Mouse (Mus musculus) B cell, adult 2 months (primary cell): Measurements from ENCODE around the gene Kcng3.

Experiments
- DNase-seq, 2 experiments: peaks; one replicate each; pipeline ENCODE4 v3.0.0; 2022

Kcng3 gene

DNA sequence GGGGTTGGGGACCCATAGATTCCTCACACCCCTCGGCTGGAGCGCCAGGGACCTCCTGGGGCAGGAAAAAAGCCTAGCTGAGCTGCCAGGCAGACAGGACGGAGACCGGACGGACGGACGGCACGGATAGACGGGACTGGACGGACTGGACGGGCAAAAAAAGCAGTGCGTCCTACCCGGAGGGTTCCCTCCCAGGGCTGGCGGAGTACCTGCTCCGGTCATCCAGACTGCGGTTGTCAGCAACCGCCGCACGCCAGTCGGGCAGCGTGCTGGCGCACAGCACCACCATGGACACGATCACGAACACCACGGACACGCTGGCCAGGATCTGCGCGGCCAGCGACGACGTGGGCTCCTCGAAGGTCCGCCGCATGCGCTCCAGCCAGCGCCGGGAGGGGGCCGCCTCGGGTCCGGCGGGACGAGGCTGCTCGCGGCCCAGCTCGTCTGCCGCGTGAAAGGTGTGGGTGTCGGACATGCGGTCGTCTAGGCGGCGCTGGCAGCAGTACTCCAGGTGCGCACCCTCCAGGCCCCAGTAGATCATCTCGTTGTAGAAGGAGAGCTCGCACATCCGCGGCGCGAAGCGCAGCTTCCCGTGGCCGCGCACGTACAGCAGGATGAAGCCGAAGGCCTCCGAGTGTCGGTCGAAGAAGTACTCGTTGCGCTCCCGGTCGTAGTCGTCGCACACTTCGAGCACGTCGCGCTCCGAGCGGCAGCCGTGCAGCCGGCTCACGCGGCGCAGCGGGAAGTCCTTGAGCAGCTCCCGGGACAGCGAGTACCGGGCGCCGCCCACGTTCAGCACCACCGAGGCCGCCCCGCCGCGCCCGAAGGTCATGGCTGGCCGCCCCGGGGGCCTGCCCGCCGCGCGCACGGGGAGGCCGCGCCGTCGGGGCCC, 662 bp downstream of the Kcng3 start:
- DNase-seq, result peak; percentile 47 to 56

DNA sequence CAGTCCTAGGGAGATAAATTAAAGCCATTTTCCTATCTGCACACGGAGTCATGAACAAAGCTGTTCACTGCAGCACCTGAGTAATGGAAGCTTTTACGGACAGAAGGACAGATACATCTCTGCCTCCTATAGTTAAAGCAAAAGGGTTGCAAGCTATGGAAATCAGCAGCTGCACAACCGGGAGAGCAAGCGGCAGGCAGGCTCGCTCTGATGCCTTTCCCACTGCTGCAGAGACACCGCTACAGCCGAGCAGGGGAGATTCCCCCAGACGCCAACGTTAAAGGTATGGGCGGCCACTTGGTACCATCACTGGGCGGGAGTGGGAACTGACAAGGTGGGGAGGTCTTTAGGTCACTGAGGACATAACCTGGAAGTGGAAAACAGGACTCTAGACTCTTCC, 17.8 kb downstream of the Kcng3 start:
- no peak for DNase-seq

DNA sequence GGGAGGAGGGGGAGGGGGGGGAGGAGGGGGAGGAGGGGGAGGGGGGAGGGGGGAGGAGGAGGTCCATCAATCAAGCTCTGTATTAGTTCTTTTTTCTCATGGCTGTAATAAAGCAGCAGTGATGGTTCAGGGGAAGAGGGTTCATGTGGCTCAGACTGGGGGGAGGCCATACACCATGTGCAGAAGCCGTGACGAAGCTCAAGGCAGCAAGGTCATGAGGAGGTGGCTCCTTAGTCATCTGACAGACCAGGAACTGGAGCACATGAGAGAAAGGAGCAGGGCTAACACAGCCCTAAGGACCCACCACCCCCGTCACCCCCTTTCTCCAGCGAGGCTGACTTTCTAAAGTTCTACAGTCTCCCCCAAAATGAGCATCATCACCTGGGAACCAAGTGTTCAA, 22.2 kb downstream of the Kcng3 start:
- DNase-seq, result no peak

DNA sequence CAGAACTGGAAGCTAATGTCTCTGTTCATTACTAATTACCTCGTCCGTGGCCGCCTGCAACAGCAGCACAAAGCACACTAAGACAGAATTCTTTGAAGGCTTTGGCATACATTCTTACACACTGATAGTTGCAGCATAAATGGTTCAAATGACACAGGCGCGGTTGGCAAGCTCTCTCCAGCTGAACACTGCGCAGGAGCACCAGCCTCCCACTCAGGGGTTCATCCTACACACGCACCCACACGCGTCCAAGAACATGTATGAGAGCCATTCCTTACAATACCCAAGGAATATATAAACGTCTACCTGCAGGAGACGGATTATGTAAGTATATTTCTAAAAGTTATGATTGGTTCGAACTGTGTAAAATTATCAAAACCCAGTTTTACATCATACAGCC, 30.7 kb downstream of the Kcng3 start:
- DNase-seq, result no peak

DNA sequence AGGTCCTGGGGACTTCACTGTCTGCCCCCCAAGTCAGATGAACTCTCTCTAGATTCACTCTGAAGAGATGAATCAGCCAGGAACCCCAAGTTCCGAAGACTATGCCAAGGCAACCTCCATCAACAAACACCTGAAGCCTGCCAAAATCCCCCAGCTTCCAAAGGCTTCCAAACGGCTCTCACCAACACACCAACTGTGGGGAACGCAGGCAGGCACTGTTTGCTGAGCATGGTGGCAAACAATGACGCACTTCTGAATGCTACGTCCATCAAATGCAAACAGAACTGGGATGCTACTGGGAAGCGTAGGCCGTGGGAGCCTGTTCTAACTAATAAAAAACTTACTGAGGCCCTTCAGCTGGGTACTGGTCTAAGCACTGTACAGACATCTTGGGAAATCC, 35.7 kb downstream of the Kcng3 start:
- no peak for DNase-seq

DNA sequence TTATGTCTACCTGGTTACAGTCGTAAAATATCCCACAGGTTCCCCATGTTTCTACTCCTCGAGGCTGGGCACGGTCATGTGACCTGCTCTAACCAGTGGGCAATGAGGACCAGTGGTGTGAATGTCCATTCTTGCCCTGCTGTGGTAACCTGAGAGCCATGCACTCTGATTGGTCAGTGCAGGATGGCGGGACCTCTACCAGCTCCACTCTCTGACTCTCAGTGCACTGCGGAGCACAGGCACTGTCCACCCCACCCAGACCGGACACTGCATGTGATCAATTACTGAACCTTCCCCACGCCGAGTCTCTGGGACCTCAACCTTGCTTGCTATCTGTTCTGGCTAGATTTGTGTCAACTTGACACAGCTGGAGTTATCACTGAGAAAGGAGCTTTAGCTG, 37.2 kb downstream of the Kcng3 start:
- DNase-seq, result no peak

DNA sequence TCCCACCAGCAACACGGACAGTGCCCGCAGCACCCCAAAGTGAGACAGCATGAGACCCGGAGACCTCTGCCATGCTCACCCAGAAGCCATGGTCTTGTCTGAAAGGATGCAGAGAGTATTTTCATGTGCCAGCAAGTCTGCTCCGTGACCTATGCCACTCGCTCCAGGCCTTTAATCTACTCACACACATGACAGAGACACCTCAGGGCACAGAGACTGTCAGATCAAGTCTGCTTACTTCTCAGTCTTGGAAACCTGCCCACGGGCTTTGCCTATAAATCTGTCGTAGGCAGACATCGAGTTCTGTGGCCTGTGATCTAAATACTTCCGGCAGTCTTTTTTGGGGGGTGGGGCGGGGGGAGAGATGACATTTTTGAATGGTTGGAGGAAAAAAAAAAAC, 38.3 kb downstream of the Kcng3 start:
- DNase-seq, result no peak

DNA sequence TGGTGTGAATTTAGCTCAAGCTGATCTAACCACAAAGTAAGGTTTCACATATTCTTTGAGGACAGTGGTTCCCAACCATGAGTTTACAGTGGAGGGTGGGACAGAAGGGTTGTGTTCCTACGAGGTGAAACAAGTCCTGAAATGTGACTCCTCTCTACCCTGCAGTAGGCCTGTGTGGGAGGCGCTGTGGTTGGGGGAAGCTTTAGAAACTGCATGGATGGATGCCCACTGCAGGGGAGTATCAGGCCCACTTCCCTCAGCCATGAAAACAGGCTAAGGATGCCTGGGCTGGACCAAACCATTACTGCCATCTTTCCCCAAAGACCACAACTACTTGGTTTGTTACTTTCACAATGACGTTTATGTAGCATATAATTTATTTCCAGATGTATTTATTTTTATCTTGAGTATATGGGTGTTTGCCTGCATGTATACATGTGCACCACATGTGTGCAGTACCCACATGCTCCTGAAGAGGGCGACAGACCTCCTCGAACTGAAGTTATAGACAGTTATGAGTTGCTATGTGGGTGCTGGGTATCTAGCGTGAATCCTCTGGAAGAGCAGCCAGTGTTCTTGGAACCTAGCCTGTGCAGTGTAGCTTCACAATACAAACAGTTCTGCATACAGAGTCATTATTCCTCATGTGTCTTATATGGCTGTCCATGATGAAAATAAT, 42.9 kb downstream of the Kcng3 start:
- peak; percentile 27 to 36 for DNase-seq

DNA sequence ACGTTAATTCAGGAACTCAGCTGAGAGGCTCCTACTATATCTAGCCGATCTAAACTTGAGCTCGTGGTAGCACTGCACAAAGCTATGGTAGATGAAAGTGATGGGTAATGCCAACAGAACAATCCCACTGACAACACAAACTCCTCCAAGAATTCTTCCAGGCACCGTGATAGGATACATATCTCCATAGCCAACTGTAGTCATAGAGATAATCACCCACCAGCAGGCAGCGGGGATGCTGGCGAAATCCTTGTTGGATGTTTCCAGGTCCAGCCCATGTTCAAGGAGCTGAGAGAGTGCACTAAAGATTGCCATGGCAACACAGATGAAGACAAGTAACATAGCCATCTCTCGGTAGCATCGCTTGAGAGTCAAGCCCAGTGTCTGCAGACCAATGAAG, 44.0 kb downstream of the Kcng3 start:
- DNase-seq, result no peak

DNA sequence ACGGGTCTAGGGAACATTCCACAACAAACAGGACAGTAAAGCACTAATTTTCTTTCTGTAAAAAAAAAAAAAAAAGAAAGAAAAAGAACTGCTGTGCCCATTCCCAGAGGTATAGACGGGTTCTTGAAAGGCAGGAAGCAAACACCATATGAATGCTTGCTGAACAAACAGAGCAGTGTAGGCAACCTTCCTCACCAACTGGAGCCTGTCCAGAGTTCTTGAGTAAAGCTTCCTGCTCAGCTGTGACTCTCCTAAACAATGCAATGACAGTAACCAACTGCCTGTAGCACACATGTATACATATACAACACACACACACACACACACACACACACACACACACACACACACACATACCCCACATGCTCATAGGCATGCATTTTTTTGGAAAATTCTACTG, 49.1 kb downstream of the Kcng3 start:
- no peak for DNase-seq

DNA sequence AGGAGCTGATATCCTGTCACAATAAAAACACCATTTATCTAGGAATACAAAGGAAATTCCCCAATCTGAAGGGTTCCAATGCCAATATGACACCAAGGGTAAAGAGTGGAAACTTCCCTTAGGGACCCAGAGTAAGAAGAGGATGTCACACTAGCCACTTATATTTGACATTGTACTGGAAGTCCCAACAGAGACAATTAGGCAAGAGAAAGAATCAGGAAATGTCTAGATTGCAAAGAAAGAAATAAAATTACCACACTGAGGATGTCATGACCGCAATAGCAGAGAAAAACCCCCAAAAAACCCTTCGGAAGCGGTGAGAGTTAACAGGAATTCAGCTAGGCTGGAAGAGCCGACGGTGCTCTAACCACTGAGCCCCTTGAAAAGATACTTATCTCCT, 51.0 kb downstream of the Kcng3 start:
- DNase-seq, result no peak

DNA sequence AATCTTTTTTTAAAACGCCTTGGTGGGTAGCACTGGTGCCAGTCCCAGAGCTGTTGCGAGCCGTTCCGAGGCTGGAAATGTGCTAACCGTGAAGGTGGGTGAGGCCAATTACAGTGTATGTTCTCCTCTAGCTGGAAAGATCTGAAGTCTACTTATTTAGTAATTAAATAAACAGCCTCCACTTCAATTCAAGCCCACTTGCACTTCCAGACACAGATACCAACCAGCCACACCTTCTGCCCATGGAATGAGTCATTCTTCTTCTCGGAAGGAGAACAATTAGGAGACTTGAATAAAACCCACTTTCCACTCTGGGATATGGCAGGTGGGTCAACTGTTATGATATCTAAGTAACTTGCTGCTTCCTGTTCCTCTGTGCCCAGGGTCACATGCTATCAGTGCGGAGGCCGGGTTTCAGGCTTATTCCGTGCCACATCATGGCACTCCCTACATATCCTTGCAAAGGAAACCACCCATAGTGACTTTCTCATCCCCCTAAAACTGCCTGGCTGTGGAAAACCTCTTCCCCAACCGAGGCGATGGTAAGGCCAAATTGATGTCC, 54.8 kb downstream of the Kcng3 start:
- no peak for DNase-seq

DNA sequence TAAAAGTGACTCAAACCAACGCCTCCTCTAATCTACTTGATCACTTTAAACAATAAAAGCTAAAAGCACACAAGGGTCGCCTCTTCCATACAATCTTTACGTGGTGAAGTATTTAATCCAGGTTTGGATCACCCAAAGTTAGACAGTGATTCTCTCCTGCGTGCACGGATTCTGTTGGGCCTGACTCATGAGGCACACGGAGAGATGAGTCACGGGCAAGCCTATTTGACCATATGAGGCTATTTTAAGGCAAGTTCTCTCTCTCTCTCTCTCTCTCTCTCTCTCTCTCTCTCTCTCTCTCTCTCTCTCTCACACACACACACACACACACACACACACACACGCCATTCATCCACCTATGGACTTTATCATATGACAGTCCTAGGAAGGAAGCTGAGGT, 57.1 kb downstream of the Kcng3 start:
- no peak for DNase-seq

DNA sequence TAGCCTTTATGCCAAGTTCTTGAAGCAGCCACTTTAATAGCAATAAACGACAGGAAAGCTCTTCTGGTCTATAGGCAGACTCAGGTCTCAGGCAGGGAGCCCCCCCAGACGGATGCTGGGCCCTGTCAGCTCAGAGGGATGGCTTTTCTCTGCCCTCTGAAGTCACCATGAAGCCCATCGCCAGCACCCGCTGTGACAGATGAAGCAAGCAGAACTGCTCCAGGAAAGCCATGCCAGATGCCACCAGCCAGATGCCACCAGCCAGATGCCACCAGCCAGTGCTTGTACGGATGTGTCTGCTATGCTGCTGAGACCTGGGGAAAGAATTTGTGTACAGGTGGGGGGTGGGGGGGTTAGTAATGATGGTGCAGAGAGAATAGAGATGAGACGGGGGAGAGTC, 58.6 kb downstream of the Kcng3 start:
- no peak for DNase-seq

DNA sequence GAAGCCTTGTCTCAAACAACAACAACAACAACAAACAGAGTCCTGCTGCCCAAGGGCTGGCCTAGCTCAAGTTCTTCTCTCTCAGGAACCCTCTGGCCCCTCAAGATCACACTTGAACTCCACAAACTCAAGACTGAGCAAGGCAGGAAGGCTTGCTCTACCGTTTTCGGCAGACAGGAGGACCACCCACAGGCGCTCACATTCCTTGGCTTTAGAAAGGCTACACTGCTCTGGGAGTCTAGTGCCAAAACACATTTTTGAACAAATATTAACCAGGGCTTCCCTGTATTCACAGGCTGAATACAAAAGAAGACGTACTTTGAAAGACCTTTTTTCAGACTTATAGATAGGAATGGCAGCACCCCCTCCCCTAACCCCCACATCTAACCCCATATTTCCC, 59.3 kb downstream of the Kcng3 start:
- no peak for DNase-seq

DNA sequence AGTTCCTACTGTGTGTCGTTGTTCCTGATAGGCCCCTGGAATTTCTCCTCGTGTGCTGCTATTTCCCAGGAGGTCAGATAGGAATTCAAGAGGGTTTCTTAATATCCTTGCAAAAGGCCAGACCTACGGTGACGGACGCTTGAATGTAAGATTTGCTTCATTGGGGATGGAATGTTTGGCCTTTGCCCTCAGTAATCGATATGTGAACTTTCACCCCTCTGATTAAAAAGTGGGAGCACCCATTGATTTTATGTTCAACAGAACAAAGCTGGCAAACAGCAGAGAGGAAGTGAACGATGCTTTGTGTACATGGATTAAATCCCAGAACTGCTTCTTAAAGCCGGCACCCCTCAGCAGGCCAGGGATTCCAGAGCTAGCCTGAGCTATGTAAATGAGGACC, 64.3 kb downstream of the Kcng3 start:
- no peak for DNase-seq

DNA sequence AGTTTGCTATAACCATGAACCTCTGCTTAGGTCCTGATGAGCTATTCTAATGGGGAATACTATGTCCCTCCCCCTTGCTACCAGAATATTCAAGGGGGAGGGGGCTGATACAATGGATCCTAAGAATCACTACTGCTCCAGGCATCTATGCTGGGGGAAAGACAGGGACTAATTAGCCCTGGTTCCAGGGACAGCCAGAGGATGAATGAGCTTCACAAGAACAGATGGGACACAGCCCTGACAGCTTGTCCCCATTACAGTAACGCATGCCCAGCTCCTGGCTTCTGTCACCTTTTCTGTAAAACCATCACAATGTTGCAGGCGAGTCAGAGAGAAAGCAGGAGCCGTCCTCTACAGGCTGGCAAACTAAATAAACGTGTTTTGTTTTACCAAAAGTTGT, 66.2 kb downstream of the Kcng3 start:
- no peak for DNase-seq

DNA sequence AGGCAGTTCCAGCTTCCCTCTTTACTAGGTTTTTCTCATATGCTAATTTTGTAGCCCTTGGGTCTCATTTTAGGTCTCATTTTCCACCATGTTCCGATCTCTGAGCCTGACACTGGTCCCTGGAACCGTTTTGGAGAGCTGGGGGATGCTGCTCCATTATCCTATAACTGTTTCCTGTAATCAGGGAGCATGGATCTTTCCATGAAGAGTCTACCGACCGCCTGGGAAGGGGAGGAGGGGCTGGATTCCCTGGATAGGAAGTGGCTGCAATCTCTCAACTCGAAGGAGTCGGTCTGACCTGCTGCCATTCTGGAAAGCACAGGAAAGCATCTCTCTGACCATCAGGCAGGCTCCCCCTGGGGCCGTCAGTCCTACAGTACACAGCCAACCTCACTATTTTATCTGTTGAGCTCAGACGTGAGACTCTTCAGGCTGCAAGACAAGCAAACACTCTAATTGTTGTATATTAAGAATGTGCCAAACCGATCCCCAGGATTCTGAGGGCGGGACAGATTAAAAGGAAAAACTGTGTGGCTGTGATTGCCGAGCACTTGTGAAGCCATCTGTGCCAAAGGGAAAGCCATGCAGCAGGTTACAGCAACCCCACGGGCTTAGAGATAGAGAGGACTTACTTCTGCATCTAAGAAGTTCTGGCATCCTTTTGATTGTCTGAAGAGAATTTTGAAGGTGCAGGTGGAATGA, 67.4 kb downstream of the Kcng3 start:
- DNase-seq, result no peak

DNA sequence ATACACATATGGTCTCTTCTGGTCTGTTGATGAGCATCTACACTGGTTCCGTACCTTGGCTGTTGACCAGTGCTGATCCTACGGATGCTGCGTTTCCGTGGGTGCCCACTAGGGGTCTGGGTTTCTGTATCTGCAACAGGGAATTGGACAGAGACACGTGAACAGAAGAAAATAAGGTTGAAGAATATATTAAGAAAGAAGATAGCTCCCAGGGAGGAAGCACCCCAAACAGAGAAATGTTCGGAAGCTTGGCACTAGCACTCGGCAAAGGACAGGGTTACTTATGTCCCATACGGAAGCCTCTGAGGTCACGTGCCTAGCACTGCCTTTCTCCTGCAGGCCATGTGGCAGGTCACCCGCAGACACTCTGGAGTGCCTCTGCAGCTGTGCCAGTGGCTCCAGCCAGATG, 68.0 kb downstream of the Kcng3 start:
- DNase-seq, result peak; percentile 71 to 73

DNA sequence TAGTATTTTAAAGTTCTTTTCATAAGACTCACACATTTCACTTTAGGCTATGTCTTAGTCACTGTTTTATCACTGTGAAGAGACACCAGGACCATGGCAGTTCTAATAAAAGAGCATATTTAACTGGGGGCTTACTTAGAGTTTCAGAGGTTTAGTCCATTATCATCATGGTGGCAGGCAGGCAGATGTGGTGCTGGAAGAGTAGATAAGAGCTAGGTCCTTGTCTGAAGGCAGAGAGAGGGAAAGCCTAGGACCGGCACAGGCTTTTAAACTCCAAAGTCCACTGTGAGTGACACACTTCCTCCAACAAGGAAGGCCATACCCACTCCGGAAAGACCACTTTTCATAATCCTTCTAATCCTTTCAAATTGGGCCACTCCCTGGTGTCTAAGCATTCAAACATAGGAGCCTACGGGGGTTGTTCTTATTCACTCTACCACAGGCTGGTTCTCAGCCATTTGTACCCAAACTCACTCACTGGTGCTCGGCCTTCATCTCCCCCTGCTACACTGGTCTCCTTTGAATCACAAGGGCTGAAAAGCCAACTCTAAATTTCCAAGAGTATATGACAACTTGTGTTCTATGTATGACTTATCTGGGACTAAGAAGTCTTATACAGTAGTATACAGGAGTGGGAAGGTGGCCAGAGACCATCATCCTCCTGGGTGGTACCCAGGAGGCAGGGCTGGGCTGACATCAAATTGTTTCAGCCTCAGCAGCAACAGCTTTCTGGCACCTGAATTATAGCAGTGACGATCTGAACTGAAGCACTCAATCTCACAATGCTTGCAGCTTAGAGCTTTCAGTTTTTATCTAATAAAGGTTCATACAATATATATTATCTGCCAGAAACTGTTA, 69.3 kb downstream of the Kcng3 start:
- no peak for DNase-seq

DNA sequence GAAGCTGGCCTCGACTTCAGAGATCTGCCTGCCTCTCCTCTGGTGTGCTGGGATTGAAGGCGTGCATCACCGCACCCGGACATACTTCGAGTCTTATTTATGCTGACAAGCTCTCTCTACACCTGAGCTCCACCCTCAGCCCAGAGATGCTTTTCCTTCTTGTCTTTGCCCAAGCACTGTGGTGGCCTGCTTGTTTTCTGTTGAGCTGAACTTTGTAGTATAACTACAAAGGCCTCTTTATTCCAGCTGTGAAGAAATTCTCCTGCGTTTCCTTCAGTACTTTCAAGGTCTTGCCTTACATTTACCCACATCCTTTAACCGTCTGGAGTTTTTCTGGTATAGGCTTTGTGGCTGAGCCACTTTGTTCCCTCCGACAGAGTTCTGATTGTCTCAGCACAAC, 72.6 kb downstream of the Kcng3 start:
- DNase-seq, result no peak

DNA sequence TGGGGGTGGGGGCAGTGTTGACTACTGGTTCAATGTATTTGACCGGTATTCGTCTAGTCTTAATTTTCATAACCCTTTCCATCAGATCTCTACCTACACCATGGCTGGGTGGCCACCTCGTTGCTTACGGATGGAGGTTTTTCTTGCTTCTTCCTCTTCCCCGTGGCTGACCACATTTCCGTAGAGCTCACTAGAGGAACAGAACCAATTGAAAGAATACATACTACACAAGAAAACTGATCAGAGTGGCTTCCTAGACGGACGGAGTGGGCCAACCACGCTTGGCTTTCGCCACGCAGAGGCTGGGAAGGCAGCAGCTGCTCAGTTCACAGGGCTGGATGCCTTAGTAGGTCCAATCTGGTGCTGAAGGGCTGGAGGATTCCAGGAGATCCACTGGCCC, 75.9 kb downstream of the Kcng3 start:
- DNase-seq, result no peak

DNA sequence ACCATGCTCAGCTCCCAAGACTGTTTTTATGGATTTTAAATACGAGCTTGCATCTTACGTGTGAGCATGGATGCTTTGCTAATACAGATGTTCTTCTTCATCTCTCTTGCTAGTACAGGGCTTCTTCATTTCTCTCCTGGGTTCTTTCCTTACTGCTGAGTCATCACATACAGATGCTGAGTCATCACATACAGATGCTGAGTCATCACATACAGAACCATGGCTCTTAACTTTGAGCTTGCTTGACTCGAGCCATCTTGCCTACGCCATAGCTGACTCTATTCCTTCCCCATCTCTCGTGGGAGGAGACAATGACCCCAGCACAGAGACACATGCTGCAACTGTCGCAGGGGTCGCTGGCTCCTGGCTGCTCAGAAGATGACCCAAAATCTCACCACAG, 76.7 kb downstream of the Kcng3 start:
- DNase-seq, result no peak
